In genomic region chr2:91256256-91257125, GRCm38 (mm10) we compare ENCODE assay signal across 8 mouse cellular contexts. TPM values are rescaled to one million over a fixed set of nuclear protein-coding genes. Genes with fewer than 3 reads are reported as not detected.
DNase-seq lines count a peak whose midpoint lies in the region; ATAC-seq and TF ChIP-seq lines count a peak whose summit lies in the region.

No protein-coding gene starts in this region.

- H3K4me3 ChIP-seq in spleen, adult 2 months (ENCODE audit: extremely low read depth, insufficient read depth, insufficient read length): peak overlapping the region; percentile 61
- H3K4me3 ChIP-seq in liver, embryonic 13.5 days (replicated peaks): peak overlapping the region; percentile 50

- no peak for DNase-seq in spleen, adult 2 months (ENCODE audit: low read depth in 1 of 2, low spot score in 2 of 2)
- no peak for DNase-seq in spleen, postnatal 14 days (ENCODE audit: low spot score in 2 of 2)
- peak; percentile 74 to 80 for DNase-seq in cerebellum, postnatal 36 days
- peak; percentile 84 for DNase-seq in gastrocnemius, postnatal 25 days
- peak; percentile 67 for DNase-seq in induced T-regulatory cell, adult 2 months (ENCODE audit: low read depth)
- DNase-seq in liver, embryonic 13.5 days: no peak
- peak; percentile 80 for DNase-seq in neural tube, embryonic 10.5 days (ENCODE audit: extremely low spot score, low spot score)
- DNase-seq in yolk sac, embryonic 10.5 days (ENCODE audit: low spot score): peak; percentile 80

- peak overlapping the region; percentile 37 for H3K9ac ChIP-seq in liver, embryonic 13.5 days

- no peaks in the 10 kb centered on the region for H3K9me3 ChIP-seq in liver, embryonic 13.5 days (replicated peaks)

- H3K4me2 ChIP-seq in liver, embryonic 13.5 days: peak overlapping the region; percentile 56

- H3K4me1 ChIP-seq in spleen, adult 2 months (ENCODE audit: control insufficient read depth, insufficient read depth, insufficient read length): peaks cover 5% of the 10 kb centered on the region
- H3K4me1 ChIP-seq in liver, embryonic 13.5 days (replicated peaks): peaks cover 21% of the 10 kb centered on the region

- peaks cover 22% of the 10 kb centered on the region for H3K27me3 ChIP-seq in spleen, adult 2 months (ENCODE audit: control insufficient read depth, insufficient read depth, low read length)
- peaks cover 89% of the 10 kb centered on the region for H3K27me3 ChIP-seq in liver, embryonic 13.5 days

- WGBS in spleen, adult 2 months: 2% methylated on average over 52 of the region's 52 CpGs
- under 1% methylated on average over 52 of the region's 52 CpGs for WGBS in liver, embryonic 13.5 days (ENCODE audit: insufficient replicate concordance)

- H3K36me3 ChIP-seq in spleen, adult 2 months (ENCODE audit: control insufficient read depth, insufficient read depth, low read length): no peaks in the 10 kb centered on the region
- 0 out of 2 replicates have a peak, but pooled peaks cover 1% of the 10 kb centered on the region for H3K36me3 ChIP-seq in liver, embryonic 13.5 days

- ATAC-seq in liver, embryonic 13.5 days (ENCODE audit: low read depth): peak; percentile 65

- no peak for TF ChIP-seq POLR2A in spleen, adult 2 months (IDR thresholded peaks at IDR 0.05; ENCODE audit: low read depth, low read length)

- TF ChIP-seq CTCF in spleen, adult 2 months (IDR thresholded peaks at IDR 0.05; ENCODE audit: extremely low read depth, insufficient read depth, insufficient read length, insufficient replicate concordance): no peak

- H3K27ac ChIP-seq in spleen, adult 2 months (ENCODE audit: insufficient read depth, low read length): no peak overlapping the region
- no peak overlapping the region for H3K27ac ChIP-seq in liver, embryonic 13.5 days

RNA-seq across cellular contexts. Expression of gene Pacsin3, which starts 0.7 kb away (rescaled TPM):
- polyA plus RNA-seq in spleen, adult 2 months (2012; rRNA removed): 2.2 and 3.8 TPM in 2 replicates
- total RNA-seq in gastrocnemius, postnatal 25 days (2021): 100 to 1,000 TPM; 265 to 364 TPM
- polyA plus RNA-seq in liver, embryonic 13.5 days (2015; fragmentation: Nextera tagmentation; extraction: Ambion mirVana): 10.5 and 11.5 TPM in 2 replicates

RNA-seq across cellular contexts. Expression of gene Arfgap2, which starts 8.3 kb away (rescaled TPM):
- polyA plus RNA-seq in spleen, adult 2 months (2012; rRNA removed): 32.0 and 32.7 TPM in 2 replicates
- 100 to 1,000 TPM; 100 to 119 TPM for total RNA-seq in gastrocnemius, postnatal 25 days (2021)
- 64.1 and 70.4 TPM in 2 replicates for polyA plus RNA-seq in liver, embryonic 13.5 days (2015; fragmentation: Nextera tagmentation; extraction: Ambion mirVana)

RNA-seq across cellular contexts. Expression of gene Ddb2, which starts 19.7 kb away (rescaled TPM):
- polyA plus RNA-seq in spleen, adult 2 months (2012; rRNA removed): 16.2 and 18.3 TPM in 2 replicates
- total RNA-seq in gastrocnemius, postnatal 25 days (2021): 1 to 10 TPM; 2.2 to 2.6 TPM
- polyA plus RNA-seq in liver, embryonic 13.5 days (2015; fragmentation: Nextera tagmentation; extraction: Ambion mirVana): 5.5 and 6.0 TPM in 2 replicates

RNA-seq across cellular contexts. Expression of gene Acp2, which starts 53.8 kb away (rescaled TPM):
- 21.4 and 24.6 TPM in 2 replicates for polyA plus RNA-seq in spleen, adult 2 months (2012; rRNA removed)
- total RNA-seq in gastrocnemius, postnatal 25 days (2021): 10 to 100 TPM; 11.7 to 12.6 TPM
- polyA plus RNA-seq in liver, embryonic 13.5 days (2015; fragmentation: Nextera tagmentation; extraction: Ambion mirVana): 8.2 and 10.4 TPM in 2 replicates

RNA-seq across cellular contexts. Expression of gene Nr1h3, which starts 53.9 kb away (rescaled TPM):
- 74.4 and 90.0 TPM in 2 replicates for polyA plus RNA-seq in spleen, adult 2 months (2012; rRNA removed)
- total RNA-seq in gastrocnemius, postnatal 25 days (2021): 10 to 100 TPM; 15.6 to 16.7 TPM
- polyA plus RNA-seq in liver, embryonic 13.5 days (2015; fragmentation: Nextera tagmentation; extraction: Ambion mirVana): 14.1 and 16.5 TPM in 2 replicates

Comparison
In these comparisons a context has a peak if more than half of its experiments do, and no peak if none do; other contexts are left out.
1. DNase-seq: peak in cerebellum, postnatal 36 days (2 of 2), gastrocnemius, postnatal 25 days (single experiment), induced T-regulatory cell, adult 2 months (single experiment), neural tube, embryonic 10.5 days (single experiment) and yolk sac, embryonic 10.5 days (single experiment); none in spleen, adult 2 months (0 of 2), spleen, postnatal 14 days (0 of 2) and liver, embryonic 13.5 days (single experiment).